Mouse (Mus musculus) right cerebral cortex, postnatal 14 days (tissue): ENCODE results near the gene Gda.

Experiments used
- DNase-seq: peaks from one replicate; pipeline ENCODE4 v3.0.0; 2022

Gene Gda

GRCm38 (mm10) chr19:21441787-21442186, 31.5 kb downstream of the Gda start:
- DNase-seq, result no peak

- DNase-seq, result no peak
These were observed 32.4 kb downstream of the Gda start for GRCm38 (mm10) chr19:21440841-21441240.

- no peak for DNase-seq
These were observed 34.0 kb downstream of the Gda start for GRCm38 (mm10) chr19:21439141-21439737.

- DNase-seq, result no peak
These were observed 36.7 kb downstream of the Gda start for GRCm38 (mm10) chr19:21436566-21436965.

- no peak for DNase-seq
These were observed 39.9 kb downstream of the Gda start for GRCm38 (mm10) chr19:21433348-21433747.

- no peak for DNase-seq
These were observed 40.4 kb downstream of the Gda start for GRCm38 (mm10) chr19:21432879-21433278.

GRCm38 (mm10) chr19:21432286-21432685, 41.0 kb downstream of the Gda start:
- DNase-seq, result no peak

GRCm38 (mm10) chr19:21425391-21425790, 47.9 kb downstream of the Gda start:
- no peak for DNase-seq

- DNase-seq, result no peak
These were observed 49.5 kb downstream of the Gda start for GRCm38 (mm10) chr19:21423731-21424130.

GRCm38 (mm10) chr19:21418418-21418817, 54.8 kb downstream of the Gda start:
- DNase-seq, result no peak

- DNase-seq, result no peak
These were observed 57.9 kb downstream of the Gda start for GRCm38 (mm10) chr19:21415377-21415776.

- DNase-seq, result no peak
These were observed 64.1 kb downstream of the Gda start for GRCm38 (mm10) chr19:21409178-21409577.

GRCm38 (mm10) chr19:21407363-21407762, 65.9 kb downstream of the Gda start:
- DNase-seq, result no peak

- DNase-seq, result no peak
These were observed 75.3 kb downstream of the Gda start for GRCm38 (mm10) chr19:21397994-21398393.

GRCm38 (mm10) chr19:21396364-21396763, 76.9 kb downstream of the Gda start:
- DNase-seq, result no peak

GRCm38 (mm10) chr19:21390904-21391303, 82.3 kb downstream of the Gda start:
- DNase-seq, result no peak

GRCm38 (mm10) chr19:21386842-21387241, 86.4 kb downstream of the Gda start:
- DNase-seq, result no peak

- DNase-seq, result no peak
These were observed 89.0 kb downstream of the Gda start for GRCm38 (mm10) chr19:21384231-21384630.

- DNase-seq, result no peak
These were observed 89.6 kb downstream of the Gda start for GRCm38 (mm10) chr19:21383491-21384226.

GRCm38 (mm10) chr19:21381696-21382095, 91.5 kb downstream of the Gda start:
- DNase-seq, result no peak

- DNase-seq, result no peak
These were observed 94.0 kb downstream of the Gda start for GRCm38 (mm10) chr19:21379195-21379594.

- DNase-seq, result no peak
These were observed 96.6 kb downstream of the Gda start for GRCm38 (mm10) chr19:21376445-21377218.

GRCm38 (mm10) chr19:21373073-21373755, 100.0 kb downstream of the Gda start:
- no peak for DNase-seq
